Mouse (Mus musculus): ENCODE data around the gene Leng1.
A peak's percentile ranks its signal among the peaks of the same experiment; 100 is the strongest.

Leng1 gene

DNA sequence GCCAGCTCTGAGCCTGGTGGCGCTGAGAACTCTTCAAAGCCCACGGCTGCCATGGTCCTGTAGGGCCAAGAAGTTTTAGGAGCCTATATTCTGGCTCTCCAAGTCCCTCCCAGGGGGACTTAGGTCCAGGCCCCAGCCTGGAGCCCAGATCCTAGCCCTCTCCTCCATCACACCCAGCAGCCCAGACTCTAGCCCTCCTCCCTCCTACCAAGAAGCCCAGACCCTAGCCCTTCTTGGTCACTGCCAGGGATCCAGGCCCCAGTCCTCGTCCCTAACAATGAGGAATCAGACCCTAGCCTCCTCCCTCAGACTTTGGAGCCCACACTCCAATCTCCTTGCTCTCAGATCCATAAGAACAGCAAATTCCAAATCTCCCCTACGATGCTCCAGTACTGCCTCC, 36.6 kb downstream of the Leng1 start:
- DNase-seq: no peak

DNA sequence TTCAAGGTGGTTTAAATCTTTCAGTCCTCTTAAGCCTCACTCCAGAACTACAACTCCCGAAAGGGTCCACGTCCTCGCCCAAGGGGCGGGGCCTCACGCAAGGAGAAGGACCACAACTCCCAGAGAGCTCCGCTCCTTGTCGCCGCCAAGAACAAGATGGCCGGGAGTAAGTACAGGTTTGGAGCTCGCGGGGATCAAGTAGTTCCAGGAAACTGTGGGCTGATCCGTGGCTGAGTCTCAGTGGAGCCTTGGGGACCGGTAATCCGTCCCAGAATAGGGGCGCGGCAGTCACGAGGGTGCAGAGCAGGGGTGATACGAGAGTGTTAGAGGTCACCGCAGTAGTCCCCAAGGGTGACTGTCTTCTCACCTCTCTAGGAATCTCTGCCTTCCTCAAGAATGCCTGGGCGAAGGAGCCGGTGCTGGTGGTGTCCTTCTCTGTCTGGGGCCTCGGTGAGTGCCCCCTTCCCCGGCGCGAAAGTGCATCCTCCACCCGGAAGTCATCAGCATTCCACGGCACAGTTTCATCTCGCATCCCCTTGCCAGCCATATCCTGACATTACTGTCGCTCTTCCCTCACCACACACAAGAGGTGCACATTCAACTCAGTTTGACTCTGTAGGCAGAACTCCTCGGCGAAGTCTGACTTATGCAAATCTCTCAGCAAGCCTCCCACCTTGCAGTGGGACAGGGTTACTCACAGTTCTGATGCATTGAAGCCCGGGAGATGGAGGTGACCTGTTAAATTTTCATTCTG, 48.2 kb downstream of the Leng1 start, which contains the start of gene Ndufa3:
TSS of gene Ndufa3 (plus strand) at position 132 of the 754 bp plus-strand sequence.
- DNase-seq: peak; percentile 85

DNA sequence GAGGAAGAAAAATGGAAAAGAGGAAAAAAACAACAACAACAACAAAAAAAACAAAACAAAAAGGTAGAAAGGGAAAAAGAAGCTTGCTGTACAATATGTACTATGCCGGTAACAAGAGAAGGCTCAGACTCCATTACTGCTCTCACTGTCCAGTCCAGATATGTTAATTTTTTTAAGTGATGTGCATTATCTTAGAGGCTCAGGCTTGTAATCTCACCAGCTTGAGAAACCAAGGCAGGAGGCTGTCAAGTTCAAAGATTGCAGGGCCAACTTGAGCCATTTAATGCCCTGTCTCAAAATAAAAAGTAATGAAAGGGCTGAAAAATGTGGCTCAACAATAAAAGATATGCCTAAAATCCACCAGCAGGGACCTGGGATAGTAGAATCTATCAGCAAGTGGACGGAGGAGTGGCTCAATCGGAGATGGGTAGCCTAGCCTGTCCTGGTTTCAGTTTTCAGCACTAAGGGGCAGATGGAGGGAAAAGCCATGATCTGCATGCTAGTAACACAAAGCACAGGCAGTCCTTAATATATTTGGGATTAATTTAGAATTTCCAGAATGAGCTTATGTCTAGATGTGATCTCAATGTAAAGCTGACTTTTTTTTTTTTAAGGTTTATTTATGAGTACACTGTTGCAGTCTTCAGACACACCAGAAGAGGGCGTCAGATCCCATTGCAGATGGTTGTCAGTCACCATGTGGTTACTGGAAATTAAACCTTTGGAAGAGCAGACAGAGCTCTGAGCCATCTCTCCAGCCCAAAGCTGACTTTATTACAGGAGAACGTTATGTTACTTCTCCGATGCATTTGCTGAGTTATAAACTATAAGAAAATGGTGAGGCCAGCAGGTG, 49.0 kb downstream of the Leng1 start:
- DNase-seq: peak; percentile 54

DNA sequence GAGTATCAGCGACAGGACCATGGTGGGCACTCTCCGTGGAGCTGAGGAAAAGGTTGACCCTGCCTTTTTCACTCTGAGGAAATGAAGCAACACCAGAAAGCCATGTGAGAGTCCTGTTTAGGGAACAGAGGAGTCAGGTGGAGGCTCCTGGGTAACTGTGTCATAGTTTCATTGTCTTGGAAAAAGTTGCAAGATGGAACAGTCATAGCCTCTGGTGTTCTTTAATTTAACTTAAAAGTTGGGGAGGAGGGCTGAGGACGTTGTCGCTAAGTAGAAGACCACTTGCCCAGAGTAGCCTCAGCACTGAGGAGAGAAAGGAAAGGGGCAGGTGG, 49.6 kb downstream of the Leng1 start, which contains the start of gene Oscar:
TSS of gene Oscar (minus strand) at position 101 of the 332 bp plus-strand sequence.
- DNase-seq: no peak

DNA sequence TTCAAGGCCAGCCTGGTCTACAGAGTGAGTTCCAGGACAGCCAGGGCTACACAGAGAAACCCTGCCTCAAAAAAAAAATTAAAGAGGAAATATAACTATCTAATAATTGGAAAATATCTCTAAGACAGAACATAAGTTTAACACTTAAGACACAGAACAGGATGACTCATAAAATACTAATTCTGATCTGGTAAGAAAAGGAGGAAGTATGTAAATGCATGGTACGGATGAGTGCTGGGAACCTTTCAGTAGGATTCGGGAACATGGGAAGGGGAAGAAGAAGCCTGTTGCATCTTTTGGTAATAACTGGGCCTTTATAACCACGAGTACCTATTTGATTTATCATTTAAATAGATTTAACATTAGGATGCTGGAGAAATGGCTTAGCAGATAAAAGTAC, 51.6 kb downstream of the Leng1 start:
- DNase-seq: no peak

DNA sequence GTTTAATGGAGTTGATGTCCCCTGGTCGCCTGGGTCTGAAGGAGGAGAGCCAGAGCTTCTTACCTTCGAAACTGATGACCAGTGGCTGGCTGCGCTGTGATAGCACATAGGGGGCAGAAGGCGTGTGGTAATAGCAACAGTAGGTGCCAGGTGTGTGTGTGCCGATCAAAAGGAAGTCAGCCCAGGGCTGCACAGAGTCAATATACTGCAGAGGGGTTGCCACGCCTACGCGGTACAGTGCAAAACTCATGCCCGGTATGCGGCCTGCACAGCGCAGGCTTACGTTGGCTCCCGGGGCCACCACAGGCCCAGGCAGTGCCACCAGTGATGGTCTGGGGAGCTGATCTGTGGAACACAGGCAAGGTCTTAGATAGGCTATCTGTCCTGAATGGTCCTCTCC, 54.6 kb downstream of the Leng1 start:
- DNase-seq: no peak

DNA sequence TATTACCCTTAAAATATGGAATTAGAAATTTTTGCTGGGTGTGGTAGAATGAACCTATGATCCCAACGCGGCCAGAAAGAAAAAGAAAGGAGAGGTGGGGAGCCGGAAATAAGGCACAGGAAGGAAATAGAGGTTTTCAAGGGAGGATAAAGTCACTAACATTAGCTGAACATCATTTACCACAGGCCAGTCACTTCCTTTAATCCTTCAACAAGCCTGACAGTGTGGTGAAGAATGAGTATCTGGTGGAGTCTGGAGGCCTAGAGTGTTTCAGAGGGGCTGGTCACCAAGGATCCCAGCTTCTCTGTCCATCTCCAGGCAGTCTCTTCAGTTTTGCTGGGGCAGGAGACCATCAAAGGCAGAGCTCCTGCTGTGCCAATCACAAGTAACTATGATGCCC, 55.2 kb downstream of the Leng1 start:
- no peak for DNase-seq
